Mouse (Mus musculus) liver, adult 2 months (tissue): ENCODE measurements at regions not wholly inside any gene's neighbourhood (a gene's known extent, or its start where the extent isn't known, plus 50 kb on each side); places are given as distances from the start of the nearest gene placed in this dataset.

Experiments used
- CTCF ChIP-seq: fragments of 200-500 bp; IDR thresholded peaks from 2 replicates; pipeline ENCODE4 v1.5.1; 2011; ENCODE audit warnings: low read depth, low read length, control low read depth
- POLR2A ChIP-seq: fragments of 200-500 bp; IDR thresholded peaks from 2 replicates; pipeline ENCODE4 v1.6.1; 2011; ENCODE audit warnings: low read length, control low read depth; ENCODE audit not compliant: insufficient read depth; ENCODE audit errors: extremely low read depth

GRCm38 (mm10) chr16:51496096-51496495 is 534.9 kb upstream of the Cblb start:
- TF ChIP-seq CTCF (no peak), POLR2A (no peak)
